Mouse (Mus musculus) testis, adult 2 months (tissue): ENCODE measurements around the gene Actn1.

ENCODE experiments used
- CTCF ChIP-seq: fragments of 200-500 bp; IDR thresholded peaks from 2 replicates; pipeline ENCODE4 v1.5.1; 2012; ENCODE audit warnings: low read depth, mild to moderate bottlenecking, inconsistent platforms, low read length, moderate library complexity; ENCODE audit not compliant: control insufficient read depth, insufficient read depth, insufficient replicate concordance
- POLR2A ChIP-seq: fragments of 200-500 bp; IDR thresholded peaks from 2 replicates; pipeline ENCODE4 v1.6.1; 2012; ENCODE audit warnings: low read depth, mild to moderate bottlenecking, inconsistent platforms, low read length, moderate library complexity; ENCODE audit not compliant: control insufficient read depth

- TF ChIP-seq CTCF (no peak), POLR2A (no peak)
Observed at GRCm38 (mm10) chr12:80164526-80164925, 95.6 kb downstream of the Actn1 start.
